Mouse (Mus musculus): ENCODE data around the gene Tnpo2. TPM values are rescaled to one million over a fixed set of nuclear protein-coding genes. Genes with fewer than 3 reads are reported as not detected.

Tnpo2 gene
- total and polyA plus RNA-seq, 3 experiments, result 26.8 to 28.4 (median 26.8) TPM

GRCm38 (mm10) chr8:85011242-85011641, 25.5 kb upstream of the Tnpo2 start:
- Histone ChIP-seq H3K27me3 (ENCODE audit: control insufficient read depth, insufficient read depth, low read length) (peaks cover 9% of the 10 kb centered on the region), H3K36me3 (ENCODE audit: control insufficient read depth, insufficient read depth, low read length) (no peaks in the 10 kb centered on the region), H3K4me3 (no peak overlapping the region), H3K9ac (ENCODE audit: low read depth, low read length) (no peak overlapping the region), H3K27ac (no peak overlapping the region), H3K4me1 (ENCODE audit: control insufficient read depth, insufficient read depth, low read length) (no peaks in the 10 kb centered on the region; the same call in 1 of the 2 replicates), H3K79me2 (replicated peaks; ENCODE audit: control insufficient read depth, insufficient read depth, low read length) (no peaks in the 10 kb centered on the region)
- 15% methylated on average over 28 of the region's 28 CpGs for WGBS
- DNase-seq, result no peak
- TF ChIP-seq EP300 (IDR thresholded peaks at IDR 0.05; ENCODE audit: insufficient read depth, low read depth, low read length) (no peak), POLR2A (IDR thresholded peaks at IDR 0.05; ENCODE audit: insufficient read depth, low read depth, low read length) (no peak), CTCF (IDR thresholded peaks at IDR 0.05) (no peak)
- intact Hi-C loops (cut with DNase I), result no loop called here

GRCm38 (mm10) chr8:85013230-85013840, 23.4 kb upstream of the Tnpo2 start:
- H3K4me1 ChIP-seq (ENCODE audit: control insufficient read depth, insufficient read depth, low read length), result no peaks in the 10 kb centered on the region; the same call in 1 of the 2 replicates
- peaks cover 9% of the 10 kb centered on the region for H3K27me3 ChIP-seq (ENCODE audit: control insufficient read depth, insufficient read depth, low read length)
- peak; percentile 57 to 61 for DNase-seq
- H3K27ac ChIP-seq, result no peak overlapping the region
- no peak for TF ChIP-seq POLR2A (IDR thresholded peaks at IDR 0.05; ENCODE audit: insufficient read depth, low read depth, low read length)
- TF ChIP-seq CTCF (IDR thresholded peaks at IDR 0.05), result peak; percentile 69
- no peak for TF ChIP-seq EP300 (IDR thresholded peaks at IDR 0.05; ENCODE audit: insufficient read depth, low read depth, low read length)
- H3K4me3 ChIP-seq, result no peak overlapping the region
- intact Hi-C loops (cut with DNase I), result no loop called here
- no peaks in the 10 kb centered on the region for H3K36me3 ChIP-seq (ENCODE audit: control insufficient read depth, insufficient read depth, low read length)
- no peak overlapping the region for H3K9ac ChIP-seq (ENCODE audit: low read depth, low read length)
- WGBS, result 3% methylated on average over 26 of the region's 26 CpGs
- H3K79me2 ChIP-seq (replicated peaks; ENCODE audit: control insufficient read depth, insufficient read depth, low read length), result no peaks in the 10 kb centered on the region

- H3K27me3 ChIP-seq (ENCODE audit: control insufficient read depth, insufficient read depth, low read length), result peaks cover 6% of the 10 kb centered on the region
- H3K36me3 ChIP-seq (ENCODE audit: control insufficient read depth, insufficient read depth, low read length), result no peaks in the 10 kb centered on the region
- H3K79me2 ChIP-seq (replicated peaks; ENCODE audit: control insufficient read depth, insufficient read depth, low read length), result no peaks in the 10 kb centered on the region
- no peak for TF ChIP-seq CTCF (IDR thresholded peaks at IDR 0.05)
- TF ChIP-seq POLR2A (IDR thresholded peaks at IDR 0.05; ENCODE audit: insufficient read depth, low read depth, low read length), result no peak
- no peak for TF ChIP-seq EP300 (IDR thresholded peaks at IDR 0.05; ENCODE audit: insufficient read depth, low read depth, low read length)
- intact Hi-C loops (cut with DNase I), result no loop called here
- H3K4me3 ChIP-seq, result no peak within 1 kb of the TSS
- H3K4me1 ChIP-seq (ENCODE audit: control insufficient read depth, insufficient read depth, low read length), result no peaks in the 10 kb centered on the region; the same call in 1 of the 2 replicates
- WGBS, result 42% methylated on average over 2 of the region's 2 CpGs
- DNase-seq, result no peak
- H3K9ac ChIP-seq (ENCODE audit: low read depth, low read length), result no peak within 1 kb of the TSS
- H3K27ac ChIP-seq, result no peak within 1 kb of the TSS
Measured at GRCm38 (mm10) chr8:85014431-85014830, 22.3 kb upstream of the Tnpo2 start, which contains the start of gene Best2. Best2 (minus strand) TSS chr8:85014531.

GRCm38 (mm10) chr8:85016724-85017123, 20.0 kb upstream of the Tnpo2 start:
- no peak for DNase-seq
- no peaks in the 10 kb centered on the region for H3K79me2 ChIP-seq (replicated peaks; ENCODE audit: control insufficient read depth, insufficient read depth, low read length)
- H3K27ac ChIP-seq, result no peak overlapping the region
- H3K27me3 ChIP-seq (ENCODE audit: control insufficient read depth, insufficient read depth, low read length), result peaks cover 4% of the 10 kb centered on the region
- WGBS, result 69% methylated on average over 10 of the region's 10 CpGs
- H3K36me3 ChIP-seq (ENCODE audit: control insufficient read depth, insufficient read depth, low read length), result no peaks in the 10 kb centered on the region
- intact Hi-C loops (cut with DNase I), result no loop called here
- H3K9ac ChIP-seq (ENCODE audit: low read depth, low read length), result no peak overlapping the region
- H3K4me3 ChIP-seq, result no peak overlapping the region
- H3K4me1 ChIP-seq (ENCODE audit: control insufficient read depth, insufficient read depth, low read length), result no peaks in the 10 kb centered on the region; the same call in 1 of the 2 replicates
- no peak for TF ChIP-seq POLR2A (IDR thresholded peaks at IDR 0.05; ENCODE audit: insufficient read depth, low read depth, low read length)
- no peak for TF ChIP-seq CTCF (IDR thresholded peaks at IDR 0.05)

GRCm38 (mm10) chr8:85017209-85017608, 19.5 kb upstream of the Tnpo2 start:
- TF ChIP-seq EP300 (IDR thresholded peaks at IDR 0.05; ENCODE audit: insufficient read depth, low read depth, low read length) (no peak), POLR2A (IDR thresholded peaks at IDR 0.05; ENCODE audit: insufficient read depth, low read depth, low read length) (no peak), CTCF (IDR thresholded peaks at IDR 0.05) (no peak)
- intact Hi-C loops (cut with DNase I), result no loop called here
- Histone ChIP-seq H3K4me3 (no peak overlapping the region), H3K9ac (ENCODE audit: low read depth, low read length) (no peak overlapping the region), H3K27me3 (ENCODE audit: control insufficient read depth, insufficient read depth, low read length) (peaks cover 4% of the 10 kb centered on the region), H3K36me3 (ENCODE audit: control insufficient read depth, insufficient read depth, low read length) (no peaks in the 10 kb centered on the region), H3K79me2 (replicated peaks; ENCODE audit: control insufficient read depth, insufficient read depth, low read length) (no peaks in the 10 kb centered on the region), H3K27ac (no peak overlapping the region), H3K4me1 (ENCODE audit: control insufficient read depth, insufficient read depth, low read length) (no peaks in the 10 kb centered on the region; the same call in 1 of the 2 replicates)
- WGBS, result 59% methylated on average over 5 of the region's 5 CpGs
- DNase-seq, result no peak

- no peak for DNase-seq
- intact Hi-C loops (cut with DNase I), result loop anchor here (10.0 kb wide), 1 partner anchor 47 kb away; the partner anchor contains the start of gene Junb
- Histone ChIP-seq H3K27ac (no peak overlapping the region), H3K4me3 (no peak overlapping the region), H3K79me2 (replicated peaks; ENCODE audit: control insufficient read depth, insufficient read depth, low read length) (peaks cover 2% of the 10 kb centered on the region; the same call in 1 of the 2 replicates), H3K4me1 (ENCODE audit: control insufficient read depth, insufficient read depth, low read length) (peaks cover 7% of the 10 kb centered on the region), H3K36me3 (ENCODE audit: control insufficient read depth, insufficient read depth, low read length) (no peaks in the 10 kb centered on the region), H3K27me3 (ENCODE audit: control insufficient read depth, insufficient read depth, low read length) (no peaks in the 10 kb centered on the region), H3K9ac (ENCODE audit: low read depth, low read length) (no peak overlapping the region)
- WGBS, result 98% methylated on average over 3 of the region's 3 CpGs
- TF ChIP-seq POLR2A (IDR thresholded peaks at IDR 0.05; ENCODE audit: insufficient read depth, low read depth, low read length) (no peak), CTCF (IDR thresholded peaks at IDR 0.05) (peak; percentile 8; the same call in 1 of the 2 replicates)
Measured at GRCm38 (mm10) chr8:85021514-85022055, 15.1 kb upstream of the Tnpo2 start.

All from heart, adult 2 months (tissue).